Mouse (Mus musculus) ES-E14 (cell line): ENCODE measurements at regions not wholly inside any gene's neighbourhood (a gene's known extent, or its start where the extent isn't known, plus 50 kb on each side); places are given as distances from the start of the nearest gene placed in this dataset.

Experiments used
- HCFC1 ChIP-seq: IDR thresholded peaks from 2 replicates; pipeline ENCODE4 v1.6.1; 2012; ENCODE audit warnings: low read length, inconsistent platforms, borderline replicate concordance; ENCODE audit not compliant: insufficient read depth
- MAFK ChIP-seq: IDR thresholded peaks from 2 replicates; pipeline ENCODE4 v1.6.1; 2014; ENCODE audit warnings: mild to moderate bottlenecking, low read depth, low read length, inconsistent platforms; ENCODE audit not compliant: insufficient read depth
- ZC3H11A ChIP-seq: IDR thresholded peaks from 2 replicates; pipeline ENCODE4 v1.6.1; 2012; ENCODE audit warnings: low read depth, mild to moderate bottlenecking, inconsistent platforms, low read length, borderline replicate concordance
- ZNF384 ChIP-seq: IDR thresholded peaks from 2 replicates; pipeline ENCODE4 v1.6.1; 2012; ENCODE audit warnings: low read depth, low read length, inconsistent platforms

- TF ChIP-seq HCFC1 (no peak), ZC3H11A (no peak), ZNF384 (no peak), MAFK (no peak)
Observed at GRCm38 (mm10) chr15:38353371-38353770, 928.0 kb downstream of the 4930447A16Rik start.
